Mouse (Mus musculus): ENCODE data around the gene Mrpl12. TPM values are rescaled to one million over a fixed set of nuclear protein-coding genes. Genes with fewer than 3 reads are reported as not detected.

The Mrpl12 gene
- total RNA-seq, 2 experiments from 2014 or later, result 229 to 250 TPM

DNA sequence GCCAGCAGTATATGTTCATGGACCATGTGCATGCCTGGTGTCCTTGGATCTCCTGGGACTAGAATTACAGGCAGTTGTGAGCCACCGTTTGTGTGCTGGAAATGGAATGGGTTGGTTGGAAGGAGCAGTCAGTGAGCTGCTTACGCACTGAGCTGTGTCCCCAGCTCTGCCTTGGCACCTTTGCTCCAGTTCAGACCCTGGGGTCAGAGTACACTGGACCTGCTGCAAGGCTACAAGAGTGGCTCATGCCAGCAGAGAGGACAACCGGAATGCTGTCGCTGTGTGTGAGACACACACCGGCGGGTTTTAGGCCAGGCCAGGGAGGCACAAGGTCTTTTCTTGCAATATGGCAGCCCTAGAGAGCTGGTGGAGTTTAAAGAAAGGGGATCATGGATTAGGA, 12.4 kb upstream of the Mrpl12 start:
- DNase-seq, result no peak

DNA sequence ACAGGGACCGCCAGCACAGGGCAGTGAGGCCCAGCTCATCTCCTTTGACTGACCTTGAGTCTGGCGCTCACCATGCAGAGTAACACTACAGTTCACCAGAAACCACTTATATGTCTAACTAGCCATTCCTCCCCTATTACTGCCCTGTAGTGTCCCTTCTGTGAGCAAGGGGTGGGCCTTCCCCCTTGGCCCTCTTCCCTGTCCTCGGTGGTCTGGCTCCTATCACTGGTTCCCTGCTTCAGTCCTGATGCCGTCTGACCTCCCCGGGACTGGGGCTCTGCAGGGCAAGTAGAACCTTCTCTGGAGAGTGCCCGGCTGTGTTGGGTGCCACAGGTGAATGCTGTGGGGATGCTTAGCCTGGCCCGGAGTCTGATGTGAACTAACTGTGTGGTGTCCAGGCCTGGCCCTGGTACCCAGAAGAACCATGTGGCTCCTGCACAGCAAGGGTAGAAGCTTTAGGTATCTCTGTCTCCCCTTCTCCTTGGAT, 922 bp upstream of the Mrpl12 start:
- DNase-seq, result no peak

DNA sequence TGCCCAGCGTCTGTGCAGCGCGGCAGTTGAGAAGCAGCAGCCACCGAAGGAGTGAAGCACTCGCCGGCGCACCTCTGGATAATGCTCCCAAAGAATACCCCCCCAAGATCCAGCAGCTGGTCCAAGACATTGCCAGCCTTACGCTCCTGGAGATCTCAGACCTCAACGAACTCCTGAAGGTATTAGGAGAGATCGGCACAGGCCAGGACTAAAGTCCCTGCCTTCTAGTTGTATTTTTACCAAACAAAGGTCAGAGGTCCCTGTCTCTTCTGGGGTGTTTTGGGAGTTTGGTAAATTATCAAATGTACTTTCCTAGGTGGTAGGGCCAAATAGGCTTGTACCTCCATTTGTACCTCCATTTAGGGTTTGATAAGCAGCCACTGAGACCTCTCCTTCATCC, 838 bp downstream of the Mrpl12 start:
- no peak for DNase-seq

DNA sequence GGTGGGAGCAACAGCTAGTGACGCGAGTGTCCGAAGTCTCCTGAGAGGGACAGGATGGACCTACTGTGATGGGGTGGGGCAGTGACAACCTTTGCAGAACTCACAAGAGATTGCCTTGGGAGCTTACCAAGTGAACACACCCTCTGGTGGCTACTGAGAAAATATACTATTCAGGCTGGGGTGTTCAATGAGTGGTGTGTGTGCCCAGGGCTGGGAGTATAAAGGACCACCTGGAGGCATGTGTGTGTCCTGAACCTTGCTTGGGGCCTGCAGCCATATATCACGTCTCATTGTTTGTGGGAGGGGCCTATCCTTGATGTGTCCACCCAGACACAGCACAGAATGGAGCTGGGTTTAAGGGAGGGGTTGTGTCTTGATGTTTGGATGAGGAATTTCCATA, 4.1 kb downstream of the Mrpl12 start:
- no peak for DNase-seq

DNA sequence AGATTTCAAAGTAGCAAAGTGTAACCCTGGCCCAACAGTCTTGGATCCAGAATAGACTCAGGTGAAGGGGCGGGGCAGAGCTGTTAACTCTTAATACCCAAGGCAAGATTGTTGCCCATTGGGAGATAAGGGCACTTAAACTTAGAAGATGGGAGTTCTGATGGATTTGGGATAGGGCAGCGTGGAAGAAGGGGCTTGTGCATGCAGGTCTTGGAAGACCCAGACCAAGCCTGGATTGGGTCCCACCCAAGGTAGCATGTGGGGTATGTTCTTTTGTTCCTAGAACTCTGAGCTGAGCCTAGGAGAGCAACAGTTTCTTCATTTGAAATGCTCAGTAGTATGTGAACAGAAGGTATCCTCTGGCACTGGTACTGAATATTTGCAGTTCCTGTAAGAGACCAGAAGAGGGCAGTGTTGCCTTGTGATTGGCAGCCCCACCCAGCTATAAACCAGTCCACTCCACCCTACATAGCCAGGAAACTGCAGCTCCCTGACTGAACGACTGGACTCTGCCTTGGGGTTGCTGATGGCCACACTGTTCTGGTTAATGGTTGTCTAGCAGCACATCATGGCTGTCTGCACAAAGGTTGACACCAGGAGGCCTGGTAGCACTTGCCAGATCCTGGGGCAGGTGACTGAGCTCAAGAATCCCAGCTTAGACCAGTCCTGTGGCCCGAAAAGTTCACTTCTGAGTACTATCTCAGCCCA, 4.8 kb downstream of the Mrpl12 start:
- peak; percentile 72 for DNase-seq

DNA sequence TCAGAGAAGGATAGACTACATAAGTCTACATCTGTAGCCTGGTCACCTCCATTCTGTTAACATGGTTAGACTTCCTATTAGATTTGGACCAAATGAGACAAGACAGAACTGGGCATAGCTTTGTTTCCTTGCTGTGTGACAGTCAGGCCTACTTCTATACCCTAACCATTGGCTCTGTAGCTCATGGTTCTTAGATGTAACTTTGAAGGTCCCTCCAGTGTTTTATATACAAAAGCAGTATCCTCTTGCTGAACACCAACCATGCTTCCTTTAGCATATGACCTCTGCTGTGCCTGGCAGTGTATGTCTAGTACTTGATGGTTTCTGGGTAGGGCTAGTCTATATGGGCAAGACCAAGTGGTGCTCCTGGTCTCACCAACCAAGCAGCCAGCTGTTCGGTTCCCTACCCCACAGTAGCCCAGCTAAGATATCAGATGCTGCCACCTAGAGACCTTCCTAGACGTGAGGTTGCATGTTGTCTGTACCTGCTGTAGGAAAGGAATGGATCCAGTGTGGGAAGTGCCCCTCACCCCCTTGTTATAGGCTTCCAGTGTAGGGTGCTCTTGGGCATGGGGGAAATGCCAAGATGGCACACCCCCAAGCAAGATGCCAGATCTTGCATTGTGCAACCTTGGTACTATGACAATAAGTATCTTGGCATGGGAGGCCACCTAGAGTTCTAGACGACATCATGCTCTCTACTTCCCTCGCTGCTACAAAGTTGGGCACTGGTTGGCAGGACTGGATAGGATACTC, 6.1 kb downstream of the Mrpl12 start:
- no peak for DNase-seq

DNA sequence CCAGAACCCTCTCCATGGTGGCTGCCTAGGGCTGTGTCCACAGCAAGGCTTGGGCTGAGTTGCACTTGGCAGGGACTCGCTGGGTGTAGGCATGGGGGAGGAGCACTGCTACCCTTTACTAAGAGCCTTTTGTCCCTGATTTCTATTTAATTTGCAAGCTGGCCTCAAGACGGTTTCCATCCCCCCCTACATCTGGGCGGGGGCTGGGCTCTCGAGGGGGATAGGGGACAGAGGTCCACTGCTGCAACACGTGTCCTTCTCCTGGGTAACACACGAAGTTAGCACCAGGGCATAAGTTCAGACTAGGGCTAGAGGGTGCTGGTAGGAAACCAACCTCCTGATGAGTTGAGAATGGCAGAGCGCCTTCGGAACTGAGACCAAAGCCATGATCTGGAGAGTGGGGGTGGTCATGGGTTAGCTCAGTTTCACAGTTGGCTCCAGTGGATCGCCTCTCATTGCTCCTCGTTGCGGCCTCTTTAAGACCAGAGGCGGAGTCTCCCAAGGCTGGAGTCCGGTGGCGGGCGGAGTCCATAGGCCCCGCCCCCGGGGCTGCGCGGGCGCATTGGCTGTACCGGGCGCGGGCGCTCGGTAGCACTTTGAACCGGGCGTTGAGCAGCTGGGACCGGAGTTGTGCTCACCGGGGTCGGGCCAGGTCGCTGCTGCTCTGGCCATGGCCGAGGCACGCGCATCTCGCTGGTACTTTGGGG, 7.1 kb downstream of the Mrpl12 start, which contains the start of gene Slc25a10:
Gene Slc25a10, plus strand, starts transcription at position 524 of the 707 bp plus-strand sequence.
- DNase-seq, result peak; percentile 91

DNA sequence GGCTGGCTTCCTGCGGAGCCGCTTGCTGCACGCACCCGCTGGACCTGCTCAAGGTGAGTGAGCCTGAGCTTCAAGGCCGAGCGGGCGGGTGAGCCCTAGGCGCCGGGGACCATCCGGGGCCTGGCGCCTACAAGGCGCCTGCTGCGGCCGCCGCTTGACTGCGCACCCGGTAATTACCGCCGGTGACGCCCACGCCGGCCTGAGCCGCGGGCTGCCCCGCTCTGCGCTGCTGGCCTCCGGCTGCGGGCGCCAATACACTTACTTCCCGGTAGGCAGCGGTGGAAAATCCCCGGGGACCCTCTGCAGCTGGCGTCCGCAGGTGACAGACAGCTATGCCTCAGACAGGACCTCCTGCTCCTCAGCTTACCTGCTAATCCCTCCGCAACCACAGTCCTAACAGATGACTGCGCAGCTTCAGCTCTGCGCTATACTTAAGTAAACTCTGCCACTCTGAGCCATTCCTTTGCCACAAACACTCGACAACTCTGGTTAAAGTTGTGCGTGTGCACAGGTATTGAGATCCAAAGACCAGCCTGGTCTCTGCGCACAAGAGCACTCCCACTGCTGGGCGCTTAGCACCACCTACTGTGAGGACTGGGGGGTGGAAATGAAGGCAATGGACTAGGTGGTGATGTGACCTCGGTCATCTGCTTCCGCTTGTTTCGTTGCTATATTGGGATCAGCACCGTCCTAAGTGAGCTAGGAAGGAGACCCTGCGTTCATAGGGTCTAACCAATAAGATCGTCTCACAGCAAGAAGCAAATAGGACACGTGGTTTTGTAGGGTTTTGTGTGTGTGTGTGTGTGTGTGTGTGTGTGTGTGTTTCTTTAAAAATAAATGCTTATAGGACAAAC, 7.8 kb downstream of the Mrpl12 start:
- DNase-seq, result peak; percentile 52

DNA sequence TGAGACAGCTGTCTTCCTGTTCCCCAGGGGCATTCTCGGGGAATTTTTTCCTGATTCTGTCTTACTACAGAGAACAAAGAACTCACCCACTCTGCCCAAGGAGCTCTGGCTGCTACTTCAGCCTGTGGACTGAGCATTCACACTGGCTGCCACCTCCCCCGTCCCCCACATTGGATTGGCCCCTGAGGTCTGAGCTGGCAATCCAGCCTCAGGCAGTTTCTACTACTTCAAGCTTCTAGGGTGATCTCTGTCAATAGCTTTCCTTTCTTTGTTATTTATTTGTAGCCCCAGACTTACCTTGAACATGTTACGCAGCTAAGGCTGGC, 8.4 kb downstream of the Mrpl12 start:
- DNase-seq, result no peak

DNA sequence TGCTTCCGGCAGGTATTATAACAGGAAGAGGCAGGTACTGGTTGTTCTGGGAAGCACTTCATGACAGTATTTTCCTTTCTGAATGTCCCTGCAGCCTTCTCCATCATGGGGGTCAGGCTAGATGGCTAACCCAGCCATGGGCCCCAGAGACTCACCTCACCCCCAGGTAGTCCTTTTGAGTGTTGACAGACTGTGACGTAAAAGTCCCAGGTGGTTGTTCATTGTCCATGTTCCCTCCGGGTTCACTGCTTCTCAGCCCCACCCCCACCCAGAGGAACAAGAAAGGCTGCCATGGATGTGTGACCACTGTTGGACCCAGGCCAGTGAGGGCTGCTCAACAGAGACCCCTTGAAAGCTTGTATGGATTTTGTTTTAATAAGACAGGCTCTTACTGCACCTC, 8.9 kb downstream of the Mrpl12 start:
- no peak for DNase-seq

DNA sequence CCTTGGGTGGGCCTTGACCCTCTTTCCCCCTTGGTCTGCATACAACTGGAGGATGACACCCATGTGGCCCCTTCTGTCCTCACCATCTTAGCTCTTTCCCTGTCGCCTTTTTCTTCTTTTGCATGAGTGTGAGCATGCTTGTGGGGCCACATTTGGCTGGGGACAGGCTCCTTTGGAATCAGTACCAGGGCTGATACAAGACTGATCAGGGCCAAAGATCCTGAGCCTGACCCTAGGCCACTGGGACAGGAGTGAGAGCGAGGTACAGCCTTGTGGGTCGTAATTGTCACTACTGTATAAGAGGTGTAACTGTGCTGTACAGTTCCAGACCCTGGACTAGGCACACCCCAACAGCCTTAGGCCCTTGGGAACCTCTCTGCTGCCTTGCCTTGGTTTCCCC, 9.5 kb downstream of the Mrpl12 start:
- DNase-seq, result no peak

DNA sequence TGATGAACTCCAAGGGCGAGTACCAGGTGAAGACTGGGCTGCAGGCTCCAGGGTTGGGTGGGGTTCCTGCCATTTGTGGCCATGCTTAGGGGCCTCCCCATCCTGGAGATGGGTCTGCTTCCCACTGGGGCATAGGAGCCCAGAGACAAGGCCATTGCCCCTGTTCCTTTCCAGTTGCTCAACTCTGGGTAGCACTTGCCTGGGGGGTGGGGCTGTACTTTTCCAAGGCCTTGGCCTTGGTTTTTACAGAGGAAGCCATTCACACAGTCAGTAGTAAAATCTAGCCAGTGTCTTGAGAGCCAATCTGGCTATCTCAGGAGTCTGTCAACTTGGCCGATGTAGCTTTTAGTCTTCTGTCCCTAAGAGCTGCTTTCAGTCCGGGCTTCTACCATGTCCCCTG, 13.0 kb downstream of the Mrpl12 start:
- no peak for DNase-seq

DNA sequence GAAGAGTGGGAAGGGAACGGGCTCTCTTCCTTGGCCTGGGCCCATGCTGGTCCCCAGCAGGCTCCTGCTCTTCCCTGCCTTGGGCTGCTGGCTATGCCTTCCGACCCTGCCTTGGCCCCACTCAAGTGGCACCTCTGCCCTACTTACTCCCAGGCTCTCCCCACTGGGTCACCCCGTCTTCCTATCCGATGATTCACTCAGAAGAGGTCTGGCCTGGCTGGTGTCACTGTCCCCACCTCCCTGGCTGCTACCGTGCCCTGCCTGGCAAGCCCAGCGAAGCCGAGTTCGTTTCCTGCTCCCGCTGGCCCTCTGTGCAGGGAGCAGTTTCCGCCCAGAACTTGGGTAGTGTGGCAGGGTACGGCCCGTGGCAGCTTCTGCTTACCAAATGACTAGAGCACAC, 13.8 kb downstream of the Mrpl12 start:
- no peak for DNase-seq

DNA sequence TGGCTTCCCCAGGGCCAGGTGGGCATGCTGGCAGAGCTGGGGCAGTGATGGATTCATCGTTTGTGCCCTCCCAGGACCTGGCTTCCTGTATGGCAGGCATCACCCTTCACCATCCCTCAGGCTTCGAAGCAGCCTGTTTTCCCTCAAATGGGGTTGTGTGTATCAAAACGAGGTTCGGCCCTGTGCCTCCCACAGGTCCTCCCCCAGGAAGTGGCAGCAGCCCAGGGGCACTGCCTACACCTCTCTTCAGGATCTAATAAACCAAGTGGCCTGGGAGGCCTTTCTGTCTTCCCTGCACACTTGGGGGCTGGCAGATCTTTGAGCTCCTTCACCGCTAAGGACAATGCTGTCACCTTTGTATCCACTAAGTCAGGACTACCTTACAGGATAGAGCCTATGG, 14.5 kb downstream of the Mrpl12 start:
- DNase-seq, result no peak

DNA sequence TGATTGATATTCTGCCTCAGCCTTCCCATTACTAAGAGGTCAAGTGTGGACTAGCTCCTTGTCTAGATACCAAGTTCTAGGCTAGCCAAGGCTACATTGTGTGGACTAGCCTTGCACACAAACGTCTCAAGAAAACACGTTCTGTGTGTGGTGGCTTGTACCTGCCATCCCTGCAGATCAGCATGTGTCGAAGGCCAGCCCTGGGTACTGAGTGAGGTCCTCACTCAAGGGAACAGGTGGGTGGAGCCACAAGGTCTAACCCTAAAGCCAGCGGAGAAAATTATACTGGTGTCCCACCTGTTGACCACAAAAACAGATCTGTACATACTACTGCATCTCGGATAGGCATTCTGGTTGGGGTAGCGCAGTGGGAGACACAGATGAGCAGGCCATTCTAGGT, 15.5 kb downstream of the Mrpl12 start:
- no peak for DNase-seq

DNA sequence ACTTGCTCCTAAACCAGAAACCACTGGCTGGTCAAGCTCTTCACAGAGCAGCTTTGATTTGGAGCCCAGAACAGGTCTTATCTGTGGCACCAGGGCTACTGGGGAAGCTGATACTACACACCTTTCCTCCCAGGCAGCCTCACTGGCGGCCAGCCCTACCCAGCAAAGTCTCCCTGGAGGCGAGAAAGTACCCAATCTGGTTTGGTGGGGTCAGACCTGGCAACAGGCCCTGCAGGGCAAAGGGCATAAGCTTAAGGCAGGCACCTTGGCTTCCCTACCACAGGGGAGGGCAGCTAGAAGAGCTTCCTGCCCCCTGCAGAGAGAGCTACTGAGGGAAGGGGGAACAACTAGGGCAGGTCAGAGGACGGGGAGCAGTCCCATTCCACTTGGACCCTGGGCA, 15.9 kb downstream of the Mrpl12 start:
- no peak for DNase-seq

DNA sequence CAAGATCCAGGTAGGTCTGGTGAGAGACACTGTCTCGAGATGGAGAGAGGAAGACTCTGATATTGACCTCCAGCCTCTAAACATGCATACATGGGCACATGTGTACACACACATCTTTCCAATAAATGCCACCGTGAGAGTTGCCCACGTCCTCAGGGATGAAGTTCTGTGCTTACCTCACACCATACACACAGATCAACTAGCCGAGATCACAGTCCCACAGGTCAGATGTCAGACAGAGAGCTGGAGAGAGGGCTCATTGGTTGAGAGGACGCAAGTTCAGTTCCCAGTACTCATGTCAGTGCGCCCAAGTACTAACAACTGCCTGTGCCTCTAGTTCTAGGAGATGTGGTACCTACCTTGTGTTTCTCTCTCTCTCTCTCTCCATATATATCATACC, 16.6 kb downstream of the Mrpl12 start:
- no peak for DNase-seq

DNA sequence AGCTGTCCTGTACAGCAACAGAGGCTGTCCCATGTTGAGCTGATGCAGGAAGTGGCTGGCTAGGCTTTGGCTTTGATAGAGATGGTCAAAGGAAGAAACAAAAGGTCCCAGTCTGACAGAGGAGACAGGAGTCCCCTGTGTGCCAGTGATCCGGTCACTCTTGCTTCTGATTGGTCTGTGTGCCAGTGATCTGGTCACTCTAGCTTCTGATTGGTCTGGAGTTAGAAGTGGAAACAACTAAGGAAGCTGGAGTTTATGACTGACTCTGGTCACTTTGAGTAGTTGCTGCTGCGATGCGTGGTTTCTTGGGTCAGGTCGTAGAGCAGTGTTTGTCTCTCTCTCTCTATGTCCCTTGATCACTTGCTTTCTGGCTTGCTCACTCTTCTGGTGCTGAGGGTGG, 17.3 kb downstream of the Mrpl12 start:
- DNase-seq, result no peak

DNA sequence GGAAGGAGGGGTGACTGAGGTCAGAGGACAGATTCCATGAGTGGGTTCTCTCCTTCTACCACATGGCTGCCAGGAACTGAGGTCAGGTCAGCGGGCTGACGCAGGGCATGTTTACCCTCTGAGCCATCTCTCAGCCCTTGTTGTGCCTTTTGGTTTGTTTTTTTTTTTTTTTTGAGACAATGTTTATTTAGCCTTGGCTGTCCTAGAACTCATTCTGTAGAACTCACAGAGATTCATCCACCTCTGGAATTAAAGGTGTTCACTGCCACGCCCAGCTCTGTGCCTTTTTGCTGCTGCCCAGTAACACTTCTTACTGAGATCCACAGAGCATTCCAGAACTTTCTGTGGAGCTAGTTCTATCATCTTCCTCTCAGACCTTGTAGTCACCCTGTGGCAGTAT, 21.2 kb downstream of the Mrpl12 start:
- no peak for DNase-seq

DNA sequence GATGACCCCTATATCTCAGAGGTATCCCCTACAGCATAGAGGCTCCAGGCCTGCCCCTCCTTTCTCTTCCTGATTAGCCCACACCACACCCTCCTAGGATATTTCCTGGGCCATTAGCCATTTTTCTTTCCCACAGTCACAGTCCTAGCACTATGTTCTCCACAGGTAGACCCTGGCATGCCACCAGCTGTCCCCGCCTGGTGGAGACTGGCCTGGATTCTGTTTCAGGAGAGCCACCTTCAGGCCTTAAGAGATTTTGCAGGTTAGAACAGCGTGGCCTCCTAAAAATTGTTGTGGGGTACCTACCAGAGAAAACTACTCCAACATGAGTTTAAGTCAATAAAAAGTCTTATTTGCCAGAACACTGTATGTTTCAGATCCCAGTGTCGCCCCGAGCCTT, 22.5 kb downstream of the Mrpl12 start:
- DNase-seq, result no peak

DNA sequence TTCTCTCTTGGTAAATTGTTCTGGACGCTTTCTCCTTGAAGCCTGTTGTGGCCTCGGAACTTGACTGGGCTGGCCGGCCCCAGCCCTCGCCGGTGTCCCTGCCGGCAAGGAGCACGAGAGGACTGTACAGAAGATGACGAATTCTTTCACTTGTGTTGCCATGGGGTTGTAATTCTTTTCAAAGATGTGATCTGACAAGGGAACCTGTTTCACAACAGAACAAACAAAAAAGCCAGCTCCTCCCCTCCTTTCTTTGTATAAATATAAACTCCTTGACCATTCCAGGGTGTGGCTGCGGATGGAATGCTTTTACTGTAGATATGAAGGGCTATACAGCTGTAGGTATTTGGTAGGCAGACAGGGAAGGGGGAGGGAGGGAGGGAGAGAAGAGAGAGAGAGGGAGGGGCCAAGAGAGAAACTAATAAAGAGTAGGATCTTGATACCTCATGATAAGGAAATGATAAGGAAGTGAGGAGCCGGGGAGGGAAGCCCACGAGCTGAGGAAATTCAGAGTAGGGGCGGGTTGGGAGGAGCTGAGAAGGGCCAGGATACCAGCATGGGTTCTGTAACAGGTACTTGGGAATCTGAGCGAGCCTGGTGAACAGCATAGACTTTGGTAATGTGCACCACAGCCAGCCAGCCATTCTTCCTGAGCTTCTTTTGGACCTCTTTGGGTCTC, 23.3 kb downstream of the Mrpl12 start:
- no peak for DNase-seq

DNA sequence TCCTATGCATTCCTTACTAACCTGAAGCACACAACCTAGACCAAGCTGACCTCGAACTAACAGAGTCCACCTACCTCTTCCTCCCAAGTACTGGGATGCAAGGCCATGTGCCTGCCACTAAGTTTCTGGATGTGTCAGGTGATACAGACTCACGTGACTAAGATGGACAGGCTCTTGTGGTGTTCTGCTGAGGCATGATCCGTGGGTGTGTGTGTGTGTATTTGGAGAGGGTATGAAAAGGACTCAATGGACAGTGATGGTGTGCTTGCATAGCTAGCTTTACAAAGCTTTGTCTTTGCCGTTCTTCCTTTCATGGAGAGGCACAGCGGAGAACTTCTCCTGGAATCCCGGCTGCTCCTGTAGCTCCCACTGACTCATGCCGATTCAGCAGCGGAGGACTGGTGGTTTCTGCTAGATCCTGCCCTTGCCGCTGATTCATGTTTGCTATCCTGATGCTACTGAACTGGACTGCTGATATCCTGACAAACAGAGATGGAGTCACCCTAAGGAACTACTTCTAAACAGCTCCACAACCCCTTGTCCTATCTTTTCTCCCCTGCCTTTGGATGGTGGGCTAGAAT, 24.0 kb downstream of the Mrpl12 start:
- no peak for DNase-seq

Measured in heart, postnatal 4 days (tissue).